Mouse (Mus musculus) left cerebral cortex, postnatal 10 days (tissue): Measurements from ENCODE around the gene Atxn7. TPM values are rescaled to one million over a fixed set of nuclear protein-coding genes. Genes with fewer than 3 reads are reported as not detected.

Source experiments
- DNase-seq, 2 experiments: peaks; one replicate each; pipeline ENCODE4 v3.0.0; 2021 to 2022; ENCODE audit warnings: low spot score in 2 of 2, mixed read lengths in 1 of 2; ENCODE audit errors: extremely low spot score in 1 of 2
- intact Hi-C: fragments of 180-260 bp; cut with DNase I; formaldehyde crosslinking; loops from one replicate; pipeline ENCODE4 v1.15.1; 2025
- total RNA-seq, 2 experiments: library from RNA; stranded (reverse); gene quantifications; 2 replicates each; pipeline ENCODE4 v1.2.3; 2021

Atxn7 gene
- total RNA-seq, 2 experiments from 2014 or later, result 15.3 to 16.8 TPM

GRCm38 (mm10) chr14:14088016-14088791, 127.0 kb downstream of the Atxn7 start:
- no peak for DNase-seq
- intact Hi-C loops, result no loop called here

GRCm38 (mm10) chr14:14090571-14090970, 129.3 kb downstream of the Atxn7 start:
- DNase-seq, result no peak
- intact Hi-C loops, result no loop called here

- intact Hi-C loops, result loop anchor here (5.0 kb wide), 1 partner anchor 136 kb away; the partner anchor contains the start of genes Atxn7 and Thoc7
- peak; percentile 89 to 91 for DNase-seq
Observed at GRCm38 (mm10) chr14:14098330-14098980, 137.2 kb downstream of the Atxn7 start.

GRCm38 (mm10) chr14:14100773-14101280, 139.6 kb downstream of the Atxn7 start:
- no peak for DNase-seq
- intact Hi-C loops, result loop anchor here (5.0 kb wide), 1 partner anchor 154 kb away; no protein-coding TSS in a partner anchor

- intact Hi-C loops, result loop anchor here (5.0 kb wide), 1 partner anchor 154 kb away; no protein-coding TSS in a partner anchor
- no peak for DNase-seq
Observed at GRCm38 (mm10) chr14:14101296-14101695, 140.1 kb downstream of the Atxn7 start.

- DNase-seq, result no peak
- intact Hi-C loops, result loop anchor here (5.0 kb wide), 1 partner anchor 157 kb away; no protein-coding TSS in a partner anchor
Observed at GRCm38 (mm10) chr14:14104213-14104929, 143.1 kb downstream of the Atxn7 start.

GRCm38 (mm10) chr14:14104930-14105318, 143.7 kb downstream of the Atxn7 start:
- no peak for DNase-seq
- intact Hi-C loops, result loop anchor here (5.0 kb wide), 1 partner anchor 158 kb away; no protein-coding TSS in a partner anchor

- DNase-seq, result no peak
- intact Hi-C loops, result loop anchor here (10.0 kb wide), 1 partner anchor 744 kb away; no protein-coding TSS in a partner anchor
Observed at GRCm38 (mm10) chr14:14110710-14111109, 149.5 kb downstream of the Atxn7 start.

GRCm38 (mm10) chr14:14120230-14121096, 159.2 kb downstream of the Atxn7 start, which contains the start of gene Psmd6:
Psmd6 (minus strand) TSS chr14:14120984.
- intact Hi-C loops, result loop anchor here (5.0 kb wide), 1 partner anchor 1333 kb away; no protein-coding TSS in a partner anchor

More at GRCm38 (mm10) chr14:14120230-14121096, 159.2 kb downstream of the Atxn7 start, which contains the start of gene Psmd6:
- DNase-seq, result peak; percentile 85 to 92

Other genes starting within 250 kb of the Atxn7 start
- gene Gm281, start 47.0 kb upstream of the Atxn7 start, total RNA-seq, result not detected
- 100 to 1,000 TPM; 115 TPM for gene Thoc7, start 412 bp downstream of the Atxn7 start, total RNA-seq
- 100 to 1,000 TPM; 124 to 127 TPM for gene Psmd6, start 159.5 kb downstream of the Atxn7 start, total RNA-seq
- not detected for gene Olfr720, start 225.4 kb downstream of the Atxn7 start, total RNA-seq